Mouse (Mus musculus): ENCODE measurements around the gene Maco1. TPM values are rescaled to one million over a fixed set of nuclear protein-coding genes. Genes with fewer than 3 reads are reported as not detected.

Maco1 gene
- polyA plus RNA-seq, 1 experiment from 2014 or later, result 63.5 TPM

DNA sequence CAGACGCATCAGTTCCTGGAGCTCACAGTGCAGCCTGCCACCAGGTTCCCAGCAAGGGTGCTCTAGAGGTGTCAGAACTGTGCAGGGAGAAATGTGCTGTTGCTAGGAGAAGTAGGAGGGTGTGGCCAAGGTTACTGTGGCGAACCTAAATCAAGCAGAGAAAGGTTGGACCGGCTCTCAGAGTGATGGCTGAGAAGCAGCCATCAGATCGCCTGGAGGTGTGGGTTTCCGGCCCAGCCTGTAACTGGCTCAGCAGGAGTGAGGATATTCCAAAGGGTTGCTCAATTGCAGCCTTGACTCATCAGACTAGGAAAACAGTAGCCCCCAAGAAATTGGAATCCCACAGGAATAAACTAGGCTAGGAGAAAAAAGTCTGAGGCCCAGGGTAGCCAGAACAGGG, 3.4 kb upstream of the Maco1 start:
- 23% methylated on average over 5 of the region's 5 CpGs for WGBS
- H3K27ac ChIP-seq, result 0 out of 2 replicates have a peak overlapping the region, but pooled peaks have one; percentile 72

DNA sequence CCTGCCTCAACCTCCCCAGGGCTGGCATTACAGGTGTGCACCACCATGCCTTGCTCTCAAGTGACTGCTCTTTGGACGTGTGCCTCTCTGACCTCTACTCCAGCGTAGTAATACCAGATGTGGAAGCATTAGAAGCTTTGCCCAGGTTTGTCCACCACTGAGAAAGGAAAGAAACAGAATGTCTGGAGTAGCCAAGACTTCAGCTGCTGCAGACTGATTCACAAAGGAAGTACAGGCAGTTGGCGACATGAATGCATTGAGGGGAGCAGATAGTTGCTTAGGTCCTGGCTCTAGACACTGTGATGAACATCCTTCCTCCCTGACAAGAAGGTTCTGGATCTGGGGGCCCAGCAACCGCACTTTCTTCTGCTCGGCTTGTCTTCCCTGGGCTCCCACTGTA, 2.9 kb upstream of the Maco1 start:
- Histone ChIP-seq H3K9me3 (no peaks in the 10 kb centered on the region), H3K4me2 (replicated peaks) (no peak overlapping the region), H3K36me3 (no peaks in the 10 kb centered on the region), H3K4me1 (peaks cover 16% of the 10 kb centered on the region), H3K4me3 (no peak overlapping the region), H3K9ac (no peak overlapping the region), H3K27ac (peak overlapping the region; percentile 72; the same call in 1 of the 2 replicates), H3K27me3 (no peaks in the 10 kb centered on the region)
- ATAC-seq (ENCODE audit: insufficient number of reproducible peaks, insufficient read depth, low FRiP score, low TSS enrichment), result no peak
- 55% methylated on average over 5 of the region's 5 CpGs for WGBS

More for the DNA sequence above, 3.4 kb upstream of the Maco1 start:
- Histone ChIP-seq H3K36me3 (no peaks in the 10 kb centered on the region), H3K4me1 (peaks cover 12% of the 10 kb centered on the region), H3K4me3 (no peak overlapping the region), H3K27me3 (no peaks in the 10 kb centered on the region), H3K9me3 (no peaks in the 10 kb centered on the region), H3K9ac (no peak overlapping the region), H3K4me2 (replicated peaks) (no peak overlapping the region)
- no peak for ATAC-seq (ENCODE audit: insufficient number of reproducible peaks, insufficient read depth, low FRiP score, low TSS enrichment)

DNA sequence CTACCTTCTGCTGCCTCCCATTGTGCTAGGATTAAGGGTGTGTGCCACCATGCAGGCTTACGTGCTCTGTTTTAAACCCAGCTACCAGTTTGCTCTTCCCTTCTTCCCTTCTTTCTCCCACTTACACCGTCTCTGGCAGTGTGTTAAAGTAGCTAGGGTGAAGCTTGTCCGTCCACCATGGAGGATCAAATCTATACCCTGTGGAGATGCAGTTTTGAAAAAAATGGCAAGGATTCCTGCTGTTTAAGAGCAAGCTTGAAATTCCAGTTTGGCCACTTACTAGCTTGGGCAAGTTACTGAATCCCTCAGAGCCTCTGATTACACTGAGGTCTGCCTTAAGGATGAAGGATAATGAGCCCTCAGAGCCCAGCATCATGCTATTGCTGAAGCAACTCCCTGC, 2.2 kb upstream of the Maco1 start:
- no peaks in the 10 kb centered on the region for H3K27me3 ChIP-seq
- H3K4me2 ChIP-seq (replicated peaks), result no peak overlapping the region
- H3K9ac ChIP-seq, result no peak overlapping the region
- H3K4me1 ChIP-seq, result peaks cover 23% of the 10 kb centered on the region
- peak overlapping the region; percentile 72 for H3K27ac ChIP-seq
- ATAC-seq (ENCODE audit: insufficient number of reproducible peaks, insufficient read depth, low FRiP score, low TSS enrichment), result no peak
- WGBS, result 40% methylated on average over 3 of the region's 3 CpGs
- no peak overlapping the region for H3K4me3 ChIP-seq
- H3K36me3 ChIP-seq, result no peaks in the 10 kb centered on the region
- H3K9me3 ChIP-seq, result no peaks in the 10 kb centered on the region

DNA sequence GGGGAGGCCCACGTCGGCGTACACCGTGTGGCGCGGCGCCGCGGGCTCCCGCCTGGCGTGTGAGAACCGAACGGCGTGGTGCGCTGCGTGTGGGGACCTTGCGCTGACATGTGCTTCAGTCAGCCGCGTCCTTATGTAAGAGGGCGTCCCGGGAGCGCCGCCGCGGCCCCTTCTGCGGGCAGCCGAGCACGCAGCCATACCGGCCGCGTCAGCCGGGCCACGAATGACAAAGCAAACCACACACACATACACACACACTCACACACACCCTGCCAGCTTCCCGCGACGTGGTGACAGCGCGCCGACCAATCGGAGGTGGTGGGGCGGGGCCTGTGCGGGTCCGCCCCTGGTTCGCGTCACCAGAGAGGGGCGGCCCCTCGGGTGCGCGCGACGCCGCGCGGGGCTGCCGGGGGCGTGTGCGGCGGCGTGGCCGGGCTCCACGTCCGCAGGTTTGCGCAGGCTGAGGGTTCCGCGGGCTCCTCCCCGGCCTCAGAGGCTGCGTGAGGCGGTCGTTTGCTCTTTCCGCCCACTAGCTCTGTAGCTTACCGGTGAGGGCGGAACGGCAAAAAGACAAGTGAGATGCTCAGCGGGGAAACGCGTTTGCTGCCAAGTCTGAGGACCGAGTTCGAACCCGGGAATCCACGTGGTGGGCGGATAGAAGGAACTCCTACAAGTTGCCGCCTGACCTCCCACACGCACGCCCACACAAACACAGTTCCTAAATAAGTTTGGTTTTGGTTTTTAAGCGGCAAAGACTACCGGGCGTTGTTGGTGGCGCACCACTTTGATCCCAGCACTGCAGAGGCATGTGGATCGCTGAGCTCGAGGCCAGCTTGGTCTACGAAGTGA, 716 bp upstream of the Maco1 start:
- Histone ChIP-seq H3K9ac (peak overlapping the region; percentile 97), H3K4me3 (peak overlapping the region; percentile 91), H3K27me3 (no peaks in the 10 kb centered on the region), H3K4me2 (replicated peaks) (peak overlapping the region; percentile 76), H3K4me1 (peaks cover 25% of the 10 kb centered on the region), H3K36me3 (no peaks in the 10 kb centered on the region), H3K27ac (peak overlapping the region; percentile 86), H3K9me3 (no peaks in the 10 kb centered on the region)
- WGBS, result 1% methylated on average over 91 of the region's 91 CpGs
- ATAC-seq (ENCODE audit: insufficient number of reproducible peaks, insufficient read depth, low FRiP score, low TSS enrichment), result peak; percentile 89

DNA sequence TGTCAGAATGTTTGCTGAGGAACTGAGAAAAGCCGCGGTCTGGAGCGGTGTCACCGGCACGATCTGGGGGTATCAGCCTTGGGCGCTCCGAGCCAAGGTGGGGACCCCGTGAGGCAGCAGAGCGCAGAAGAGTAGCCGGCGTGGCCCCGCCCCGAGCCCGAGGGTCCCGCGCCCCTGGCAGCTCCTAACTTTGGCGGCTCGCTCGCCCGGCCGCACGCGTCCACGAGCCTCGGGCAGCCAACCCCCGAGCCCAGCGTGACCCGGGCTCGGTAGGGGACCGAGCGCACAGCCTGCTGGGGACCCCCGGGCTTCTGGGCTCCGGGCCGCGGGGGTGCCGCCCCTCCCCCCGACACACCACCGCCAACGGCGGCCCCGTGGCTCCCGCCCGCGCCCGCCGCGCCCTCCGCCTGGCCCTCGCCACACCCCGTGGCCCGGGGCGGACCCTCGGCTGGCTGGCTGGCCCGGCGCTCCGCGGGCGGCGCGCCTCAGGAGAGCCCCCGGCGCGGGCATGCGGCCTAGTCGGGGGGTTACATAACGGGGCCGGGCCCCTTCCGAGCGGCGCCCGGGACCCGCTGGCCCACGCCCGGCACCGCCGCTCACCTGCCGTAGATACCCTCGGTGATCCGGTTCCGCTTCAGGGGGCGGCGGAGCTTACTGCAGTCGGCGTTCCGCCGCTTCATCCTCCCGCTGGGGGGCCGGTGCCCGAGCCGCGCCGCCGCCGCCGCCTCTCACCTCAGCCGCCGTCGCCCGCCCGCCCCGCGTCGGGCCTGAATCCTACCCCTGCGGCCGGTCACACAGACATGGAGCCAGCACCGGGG, 498 bp downstream of the Maco1 start:
- Histone ChIP-seq H3K9me3 (no peaks in the 10 kb centered on the region), H3K9ac (peak overlapping the region; percentile 97), H3K4me1 (peaks cover 28% of the 10 kb centered on the region), H3K27me3 (no peaks in the 10 kb centered on the region), H3K36me3 (no peaks in the 10 kb centered on the region), H3K4me3 (peak overlapping the region; percentile 91), H3K27ac (peak overlapping the region; percentile 88), H3K4me2 (replicated peaks) (peak overlapping the region; percentile 76)
- no peak for ATAC-seq (ENCODE audit: insufficient number of reproducible peaks, insufficient read depth, low FRiP score, low TSS enrichment)
- WGBS, result under 1% methylated on average over 84 of the region's 106 CpGs

DNA sequence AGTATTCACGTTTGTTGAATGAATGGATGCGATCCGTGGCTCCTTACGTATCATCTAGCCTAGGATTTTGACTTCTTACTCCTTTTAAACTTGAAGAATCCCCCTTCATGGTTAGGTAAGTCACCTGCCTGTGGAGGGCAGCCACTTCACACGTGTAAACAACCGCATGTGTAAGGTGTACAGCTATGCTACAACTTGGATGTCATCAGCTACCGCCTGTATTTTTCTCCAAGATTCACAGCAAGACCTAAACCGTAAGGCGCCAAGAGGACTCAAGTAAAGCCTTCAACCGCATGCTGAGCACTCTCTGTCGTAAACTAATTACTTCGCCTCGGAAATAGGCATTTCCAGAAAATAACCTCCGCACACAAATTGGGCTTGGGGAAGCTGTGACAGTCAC, 1.3 kb downstream of the Maco1 start:
- ATAC-seq (ENCODE audit: insufficient number of reproducible peaks, insufficient read depth, low FRiP score, low TSS enrichment), result no peak

DNA sequence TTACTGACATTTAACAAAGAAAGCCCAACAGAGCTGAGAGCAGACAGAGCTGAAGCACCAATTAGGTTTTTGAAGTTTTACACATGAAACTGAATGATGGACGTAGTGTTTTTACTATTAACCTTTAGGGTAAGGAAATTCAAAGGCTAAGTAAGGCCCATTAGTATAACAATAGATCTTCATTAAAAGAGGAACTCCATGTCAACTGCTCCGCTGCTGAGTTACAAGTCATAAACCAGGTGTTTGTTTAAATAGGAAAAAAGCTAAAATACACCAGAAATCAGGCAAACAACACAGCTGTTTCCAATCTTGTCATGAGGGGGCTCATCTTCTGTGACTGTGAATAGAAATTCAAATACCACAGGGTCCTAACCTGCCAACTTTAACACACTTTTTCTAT, 1.9 kb downstream of the Maco1 start:
- Histone ChIP-seq H3K27me3 (no peaks in the 10 kb centered on the region), H3K4me3 (peak overlapping the region; percentile 91), H3K27ac (no peak overlapping the region), H3K36me3 (no peaks in the 10 kb centered on the region), H3K4me1 (peaks cover 36% of the 10 kb centered on the region), H3K9ac (no peak overlapping the region), H3K4me2 (replicated peaks) (peak overlapping the region; percentile 76), H3K9me3 (no peaks in the 10 kb centered on the region)
- WGBS, result 58% methylated on average over 2 of the region's 2 CpGs
- no peak for ATAC-seq (ENCODE audit: insufficient number of reproducible peaks, insufficient read depth, low FRiP score, low TSS enrichment)

More for the DNA sequence above, 1.3 kb downstream of the Maco1 start:
- 15% methylated on average over 14 of the region's 14 CpGs for WGBS
- peaks cover 33% of the 10 kb centered on the region for H3K4me1 ChIP-seq
- 0 out of 2 replicates have a peak overlapping the region, but pooled peaks have one; percentile 17 for H3K27ac ChIP-seq
- H3K9ac ChIP-seq, result peak overlapping the region; percentile 97
- H3K9me3 ChIP-seq, result no peaks in the 10 kb centered on the region
- no peaks in the 10 kb centered on the region for H3K27me3 ChIP-seq
- H3K4me2 ChIP-seq (replicated peaks), result peak overlapping the region; percentile 76
- no peaks in the 10 kb centered on the region for H3K36me3 ChIP-seq
- H3K4me3 ChIP-seq, result peak overlapping the region; percentile 91

DNA sequence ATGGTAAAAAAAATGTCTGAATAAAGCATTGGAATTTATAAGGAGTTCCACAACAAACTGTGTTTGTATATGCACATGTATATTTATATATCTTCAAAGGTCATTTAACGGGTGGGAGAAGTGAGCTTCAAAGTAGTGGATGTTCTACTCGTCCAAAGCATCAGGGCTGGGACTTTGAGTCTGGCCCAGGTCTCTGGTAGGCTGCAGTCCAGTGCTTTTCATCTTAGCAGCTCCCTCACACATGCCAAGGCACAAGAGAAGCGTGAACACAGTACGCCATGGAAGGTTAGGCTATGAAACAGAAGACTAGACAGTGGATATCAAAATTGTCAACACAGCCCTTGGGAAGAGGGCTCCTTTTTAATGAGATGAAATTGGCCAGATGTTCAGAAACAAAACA, 2.6 kb downstream of the Maco1 start:
- Histone ChIP-seq H3K9me3 (no peaks in the 10 kb centered on the region), H3K4me1 (peaks cover 31% of the 10 kb centered on the region), H3K27me3 (no peaks in the 10 kb centered on the region), H3K4me2 (replicated peaks) (no peak overlapping the region; the same call in 1 of the 2 replicates), H3K27ac (no peak overlapping the region), H3K9ac (no peak overlapping the region), H3K36me3 (no peaks in the 10 kb centered on the region), H3K4me3 (no peak overlapping the region)
- 67% methylated on average over 4 of the region's 4 CpGs for WGBS
- no peak for ATAC-seq (ENCODE audit: insufficient number of reproducible peaks, insufficient read depth, low FRiP score, low TSS enrichment)

DNA sequence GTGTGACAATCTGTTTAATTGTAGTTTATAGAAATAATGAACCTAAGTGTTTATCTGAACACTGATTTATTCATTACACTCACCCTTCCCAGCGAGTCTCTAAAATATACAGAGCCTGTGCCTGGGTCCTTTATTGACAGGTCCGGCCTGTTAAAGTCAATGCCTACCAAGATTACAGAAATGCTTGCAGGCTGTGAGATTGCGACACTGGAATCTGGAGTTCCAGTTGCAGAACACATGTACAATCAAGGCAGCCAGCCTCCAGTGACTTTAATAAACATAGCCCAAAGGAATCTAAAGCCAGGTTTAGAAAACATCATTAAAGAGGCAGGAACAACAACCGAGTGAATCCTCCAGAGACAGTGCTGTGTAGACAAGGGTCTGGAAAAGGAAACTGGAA, 5.6 kb downstream of the Maco1 start:
- Histone ChIP-seq H3K27ac (no peak overlapping the region), H3K9me3 (no peaks in the 10 kb centered on the region), H3K27me3 (no peaks in the 10 kb centered on the region), H3K4me1 (peaks cover 31% of the 10 kb centered on the region), H3K4me3 (no peak overlapping the region), H3K9ac (no peak overlapping the region), H3K4me2 (replicated peaks) (no peak overlapping the region), H3K36me3 (no peaks in the 10 kb centered on the region)
- ATAC-seq (ENCODE audit: insufficient number of reproducible peaks, insufficient read depth, low FRiP score, low TSS enrichment), result no peak
- 79% methylated on average over 4 of the region's 4 CpGs for WGBS

DNA sequence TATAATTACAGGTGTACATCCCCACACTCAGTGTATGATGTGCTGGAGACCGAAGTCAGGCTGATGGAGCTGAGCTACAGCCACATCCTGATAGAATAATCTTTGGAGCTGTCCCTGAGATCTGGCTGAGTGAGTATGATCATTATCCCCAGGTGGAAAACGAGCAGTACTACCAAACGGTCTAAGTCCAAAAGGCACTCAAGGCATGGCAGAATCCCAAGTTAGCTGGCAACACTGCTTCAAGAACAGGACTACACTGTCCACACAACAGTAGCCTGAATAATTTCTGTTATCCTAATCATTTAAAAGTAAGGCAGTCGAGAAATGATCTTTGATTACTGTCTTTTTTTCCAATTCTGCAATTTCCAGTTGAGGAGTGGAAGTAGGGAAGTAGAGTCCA, 9.6 kb downstream of the Maco1 start:
- H3K27me3 ChIP-seq, result no peaks in the 10 kb centered on the region
- H3K9me3 ChIP-seq, result no peaks in the 10 kb centered on the region
- no peak for ATAC-seq (ENCODE audit: insufficient number of reproducible peaks, insufficient read depth, low FRiP score, low TSS enrichment)
- H3K27ac ChIP-seq, result no peak overlapping the region
- H3K9ac ChIP-seq, result no peak overlapping the region
- no peak overlapping the region for H3K4me3 ChIP-seq
- peaks cover 13% of the 10 kb centered on the region; the same call in 1 of the 2 replicates for H3K4me1 ChIP-seq
- no peaks in the 10 kb centered on the region for H3K36me3 ChIP-seq
- no peak overlapping the region for H3K4me2 ChIP-seq (replicated peaks)
- WGBS, result 90% methylated on average over 4 of the region's 4 CpGs

DNA sequence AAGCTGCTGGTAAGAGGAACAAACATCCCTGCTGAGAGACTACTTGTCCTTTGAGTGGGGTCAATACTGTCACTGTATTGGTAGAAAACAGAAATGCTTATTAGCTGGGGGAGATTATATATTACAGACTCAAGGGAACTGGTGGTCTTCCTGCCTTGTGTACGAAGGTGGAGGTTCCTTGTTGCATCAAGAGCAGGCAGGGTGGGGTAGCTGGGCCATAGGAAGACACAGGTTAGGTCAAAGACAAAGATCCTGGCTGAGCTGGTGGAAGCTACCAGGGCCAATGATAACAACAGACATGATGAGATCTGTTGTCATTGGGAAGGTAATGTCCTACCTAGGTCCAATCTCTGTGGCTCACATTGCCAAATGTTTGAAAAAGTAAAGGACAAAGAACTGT, 12.9 kb downstream of the Maco1 start:
- ATAC-seq (ENCODE audit: insufficient number of reproducible peaks, insufficient read depth, low FRiP score, low TSS enrichment), result no peak
- Histone ChIP-seq H3K4me2 (replicated peaks) (no peak overlapping the region), H3K36me3 (no peaks in the 10 kb centered on the region), H3K4me3 (0 out of 2 replicates have a peak overlapping the region, but pooled peaks have one; percentile 2), H3K9ac (no peak overlapping the region), H3K27me3 (no peaks in the 10 kb centered on the region), H3K9me3 (no peaks in the 10 kb centered on the region), H3K27ac (no peak overlapping the region), H3K4me1 (no peaks in the 10 kb centered on the region)
- 97% methylated on average over 1 of the region's 1 CpGs for WGBS

All from embryonic facial prominence, embryonic 12.5 days (tissue).